Mouse (Mus musculus) spleen, postnatal 4 days (tissue): ENCODE results near the gene Lpin1.

Source experiments
- DNase-seq, 2 experiments: peaks; one replicate each; pipeline ENCODE4 v3.0.0; 2022; ENCODE audit warnings: low spot score in 2 of 2

The Lpin1 gene

DNA sequence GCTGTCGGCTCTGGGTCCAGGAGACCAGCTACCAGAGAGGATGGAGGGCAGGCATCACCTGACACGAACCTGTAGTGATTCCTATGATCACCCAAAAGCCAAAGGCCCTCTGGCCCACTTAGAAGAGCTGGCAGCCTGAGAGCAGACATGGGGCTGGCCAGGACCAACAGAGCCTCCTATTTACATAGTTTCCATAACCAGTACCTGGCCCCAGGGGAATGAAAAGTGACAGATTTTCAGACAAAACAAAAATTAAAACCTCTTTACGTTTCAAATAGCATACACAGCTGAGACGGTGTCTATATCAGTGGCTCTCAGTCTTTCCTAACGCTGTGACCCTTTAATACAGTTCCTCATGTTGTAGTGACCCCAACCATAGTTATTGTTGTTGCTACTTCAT lies 83.9 kb downstream of the Lpin1 start:
- no peak for DNase-seq

DNA sequence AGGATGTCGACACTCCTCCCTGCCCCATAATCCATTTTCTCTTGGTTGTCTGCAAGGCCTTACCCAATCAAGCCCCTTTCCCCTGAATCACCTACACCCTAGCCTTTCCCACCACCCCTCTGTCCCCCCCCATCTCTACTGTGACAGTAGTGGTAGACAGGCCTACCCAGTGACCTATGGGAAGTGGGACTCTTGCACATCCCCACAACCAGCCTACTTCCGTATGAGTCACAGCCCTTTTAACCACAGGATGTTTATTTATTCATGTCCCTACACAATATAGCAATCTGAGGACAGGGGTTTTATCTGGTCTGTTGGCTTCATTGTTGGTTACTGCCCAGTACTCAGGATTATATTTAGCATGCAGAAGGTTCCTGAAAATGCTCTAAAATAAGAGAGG lies 84.6 kb downstream of the Lpin1 start:
- no peak for DNase-seq

DNA sequence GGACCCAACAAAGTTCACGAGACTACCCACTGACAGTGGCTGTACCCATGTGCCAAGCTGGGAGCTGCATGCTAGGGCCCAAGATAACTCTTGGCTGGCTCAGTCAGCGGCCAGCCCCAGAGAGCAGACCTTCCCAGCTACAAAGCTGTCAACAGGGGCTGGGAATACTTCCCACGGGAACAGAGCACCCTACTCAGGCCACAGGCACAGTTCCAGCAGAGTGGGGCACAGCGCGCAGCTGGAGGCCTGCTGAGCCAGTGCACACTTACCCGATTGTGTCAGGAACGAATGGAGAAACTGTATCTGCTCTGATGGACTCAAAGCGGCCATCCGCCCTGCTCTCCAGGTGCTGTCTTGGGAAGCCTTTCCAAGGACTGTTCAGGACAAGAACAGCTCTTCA lies 95.6 kb downstream of the Lpin1 start:
- DNase-seq, result no peak

DNA sequence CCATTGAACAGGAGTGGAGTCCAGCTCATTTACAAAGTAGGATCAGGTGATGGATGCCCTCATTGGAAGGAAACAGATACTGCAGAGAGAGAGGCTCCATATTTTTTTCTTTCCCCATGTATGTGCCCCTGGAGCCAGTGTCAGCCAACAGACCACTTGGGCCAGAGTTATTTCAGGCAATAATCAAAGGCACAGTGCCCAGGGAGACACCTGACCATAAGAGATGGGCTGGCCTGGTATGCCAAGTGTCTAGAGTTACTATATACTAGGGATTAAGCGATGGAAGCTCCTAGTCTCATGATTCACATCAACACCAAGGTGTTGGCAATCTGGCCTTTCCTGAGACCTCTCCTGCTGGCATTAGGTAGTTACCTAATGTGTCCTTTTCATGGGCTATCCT lies 97.8 kb downstream of the Lpin1 start:
- DNase-seq, result no peak

DNA sequence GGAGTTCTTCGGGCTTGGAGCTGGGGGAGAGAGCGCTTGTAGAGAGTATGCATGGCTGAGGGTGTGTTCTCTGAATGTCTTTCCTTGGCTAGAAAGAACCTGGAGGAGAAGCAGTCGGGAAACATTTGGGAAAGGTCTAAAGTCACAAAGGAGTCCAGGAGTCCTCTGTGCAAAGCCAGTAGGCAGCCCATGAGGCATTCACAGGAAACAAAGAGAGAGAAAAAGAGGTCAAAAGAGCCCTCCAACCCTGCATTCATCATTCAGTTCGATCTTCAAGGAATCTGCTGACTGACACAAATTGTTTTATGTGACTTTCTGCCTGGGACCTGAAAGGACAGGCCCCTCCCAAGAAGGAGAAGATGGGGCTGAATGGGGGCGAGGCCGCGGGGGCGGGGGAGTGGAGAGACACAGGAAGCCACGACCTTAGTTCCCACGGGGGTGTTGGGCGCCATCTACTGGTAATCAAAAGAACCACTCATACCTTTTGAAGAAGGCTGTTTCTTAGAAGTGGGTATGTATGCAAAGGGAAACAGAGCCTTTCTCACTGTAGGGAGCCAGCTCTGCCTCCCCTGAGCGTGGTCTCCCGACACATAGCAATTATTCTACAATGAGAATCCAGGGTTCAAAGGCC lies 101.5 kb downstream of the Lpin1 start:
- peak; percentile 75 to 81 for DNase-seq

DNA sequence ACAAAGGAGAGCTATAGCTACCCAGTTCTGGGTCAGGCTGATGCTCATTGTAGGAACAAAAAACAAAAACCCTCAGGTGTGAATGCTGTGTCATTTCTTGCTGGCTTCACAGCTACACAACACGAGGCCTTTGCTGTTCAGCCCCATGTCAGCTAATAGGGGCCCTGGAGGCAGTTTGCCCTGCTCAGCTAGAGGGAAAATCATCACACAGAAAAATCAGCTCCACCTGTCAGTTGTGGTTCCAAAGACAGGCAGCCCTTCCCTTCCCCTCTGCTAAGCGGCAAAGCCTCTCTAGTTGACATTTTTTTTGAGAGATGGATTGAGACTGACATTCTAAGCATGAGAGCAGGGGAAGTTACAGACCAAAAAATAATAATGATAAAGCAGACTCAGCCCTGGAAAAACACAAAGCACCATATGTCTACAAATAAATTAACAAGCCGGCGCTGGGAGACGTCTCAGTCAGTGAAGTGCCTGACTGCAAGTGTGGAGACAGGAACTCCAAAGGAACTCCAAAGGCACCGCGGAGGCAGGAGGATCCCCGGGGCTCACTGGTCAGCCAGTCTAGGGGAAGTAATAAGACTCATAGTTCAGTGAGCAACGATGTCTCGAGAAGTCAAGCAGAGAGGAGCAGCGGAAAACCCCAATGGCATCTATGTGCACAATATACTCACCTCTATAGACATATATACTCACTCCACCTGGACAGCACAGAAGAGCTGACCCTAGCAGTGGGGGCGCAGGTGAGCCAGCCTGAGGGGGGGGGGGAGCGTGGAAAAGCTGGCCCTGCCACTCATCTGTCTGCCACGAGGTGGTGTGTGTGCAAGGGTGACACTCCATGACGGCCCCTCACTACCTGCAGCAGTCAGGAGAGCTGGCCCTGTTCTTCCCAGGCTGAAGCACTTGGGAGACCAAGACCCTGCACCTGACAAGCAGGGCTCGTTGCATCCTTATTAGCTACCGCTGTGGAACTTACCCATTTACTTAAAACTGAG lies 103.7 kb downstream of the Lpin1 start:
- DNase-seq, result no peak

DNA sequence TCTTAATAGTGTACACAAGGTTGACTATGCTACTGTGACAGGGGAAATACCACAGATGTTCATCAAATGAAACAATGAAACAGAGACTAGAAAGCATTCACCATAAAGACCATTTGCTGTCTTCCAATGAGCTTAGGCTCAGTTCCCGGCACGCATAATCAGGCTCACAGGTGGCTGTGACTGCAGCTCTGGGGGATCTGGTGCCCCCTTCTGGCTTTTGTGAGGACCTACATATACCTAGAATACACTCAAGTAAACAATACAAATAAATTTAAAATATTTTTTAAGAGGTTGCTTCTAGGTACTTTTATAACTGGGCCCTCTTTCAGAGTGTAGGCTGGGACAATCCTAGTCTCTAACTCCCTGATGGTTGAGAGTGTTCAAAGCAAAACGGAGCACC lies 106.5 kb downstream of the Lpin1 start:
- no peak for DNase-seq

DNA sequence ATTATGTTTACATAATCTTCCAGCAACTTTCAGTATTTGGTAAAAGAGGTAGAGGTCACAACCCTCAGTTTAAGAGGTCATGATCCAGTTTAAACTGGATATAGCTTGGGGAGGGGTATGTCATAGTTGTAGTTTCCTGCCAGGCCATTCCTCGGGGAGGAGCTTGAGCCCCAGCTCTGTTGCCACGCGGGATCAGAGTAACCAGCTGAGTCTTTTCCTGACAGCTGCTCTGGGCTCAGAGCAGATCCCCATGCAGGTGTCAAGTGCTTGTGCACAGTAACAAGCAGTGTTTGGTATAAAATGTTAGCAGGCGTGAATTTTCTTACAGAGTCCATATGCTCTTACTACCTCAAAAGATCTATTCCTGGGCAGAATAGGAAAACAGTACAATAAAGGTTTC lies 112.8 kb downstream of the Lpin1 start:
- peak in 1 of 2 experiments; percentile 46 for DNase-seq

DNA sequence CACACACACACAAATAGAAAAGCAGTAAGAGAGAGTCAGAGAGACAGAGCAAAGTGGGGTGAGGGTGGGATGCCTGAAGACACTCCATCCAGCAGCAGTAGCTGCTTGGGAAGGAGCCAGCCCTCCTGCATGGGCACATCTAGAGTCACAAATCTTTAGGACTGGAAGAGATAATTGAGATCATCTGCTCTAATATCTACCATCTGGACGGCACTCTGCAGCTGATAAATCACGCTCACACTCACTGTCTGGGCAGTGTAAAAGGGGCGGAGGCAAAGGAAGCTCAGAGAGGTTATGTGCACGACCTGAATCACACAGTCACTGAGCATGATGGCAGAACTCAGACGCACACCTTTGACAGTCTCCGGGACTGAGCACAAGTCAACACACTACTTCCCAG lies 118.1 kb downstream of the Lpin1 start:
- no peak for DNase-seq

DNA sequence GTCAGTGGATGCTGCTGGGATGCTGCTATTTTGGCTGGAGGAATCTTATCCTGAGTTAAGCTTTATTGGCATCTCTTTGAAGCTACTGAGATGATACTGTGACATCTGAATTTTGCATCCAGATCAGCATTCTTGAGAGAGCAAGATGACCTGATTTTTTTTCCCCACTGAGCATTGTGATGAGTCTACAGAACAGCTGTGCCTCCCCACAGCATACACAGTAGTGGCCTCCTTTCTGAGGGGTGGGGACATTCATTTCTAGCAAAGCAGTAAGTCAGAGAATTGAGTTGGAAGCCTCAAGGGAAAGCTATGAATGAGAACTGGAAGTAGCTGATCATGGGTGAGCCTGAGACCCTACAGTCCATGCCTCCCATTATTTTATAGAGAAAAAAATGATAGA lies 121.9 kb downstream of the Lpin1 start:
- no peak for DNase-seq

DNA sequence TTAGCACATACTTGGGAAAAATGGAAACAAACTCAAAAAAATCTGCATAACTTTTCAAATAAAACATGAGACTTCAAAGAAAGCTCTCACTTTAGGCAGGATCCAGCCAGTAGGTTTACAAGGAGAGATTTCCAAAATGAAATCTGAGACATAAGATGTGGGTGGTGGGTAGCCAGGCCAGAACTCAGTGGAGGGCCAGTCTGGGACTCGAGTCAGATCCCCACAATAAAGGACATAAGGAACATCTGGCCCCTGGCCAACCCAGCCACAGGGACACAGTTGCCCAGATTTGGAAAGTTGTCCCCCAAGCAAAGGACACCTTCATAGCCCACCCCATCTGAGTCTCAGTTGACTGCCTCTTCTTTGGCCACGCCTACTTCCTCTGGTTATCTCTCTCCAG lies 123.3 kb downstream of the Lpin1 start:
- DNase-seq, result no peak
